Comparison of ENCODE assay signal across 12 mouse cellular contexts in the genomic region with DNA sequence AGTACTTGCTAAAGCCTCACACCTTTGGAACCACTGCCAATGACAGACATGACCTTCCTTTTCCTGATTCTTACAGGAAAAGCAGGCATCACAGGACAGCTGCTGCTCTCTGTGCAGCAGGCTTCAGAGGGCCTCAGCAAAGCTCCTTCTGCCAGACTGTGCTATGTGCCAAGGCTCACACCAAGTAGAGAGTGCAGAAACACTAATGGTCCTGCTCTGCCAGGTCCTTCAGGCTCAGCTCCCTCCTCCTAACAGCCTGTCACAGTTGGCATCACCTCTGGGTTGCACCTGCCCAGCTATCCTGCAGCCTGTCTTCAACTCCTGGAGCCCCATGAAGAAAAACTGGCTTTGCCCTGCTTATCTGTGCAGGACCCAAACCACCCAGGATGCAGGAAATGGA. TPM values are rescaled to one million over a fixed set of nuclear protein-coding genes. Genes with fewer than 3 reads are reported as not detected.
DNase-seq lines count a peak whose midpoint lies in the region; ATAC-seq and TF ChIP-seq lines count a peak whose summit lies in the region.
"Had no signal": no experiment of that assay in that cellular context is flagged by ENCODE, and none has a peak within 500 bp of the region (broad histone marks: within the 10 kb centered on the region; RNA-seq: fewer than 3 reads in every experiment).

No protein-coding gene starts in this region.

- H3K27ac ChIP-seq in gastrocnemius, adult 2 months, result peak overlapping the region; percentile 73
- no peak overlapping the region for H3K27ac ChIP-seq in kidney, embryonic 16.5 days (ENCODE audit: low read length)
- H3K27ac ChIP-seq in MEL (ENCODE audit: control insufficient read depth, low read depth, low read length), result no peak overlapping the region
- H3K27ac ChIP-seq in liver, embryonic 12.5 days, result peak overlapping the region; percentile 79
- H3K27ac ChIP-seq: kidney, embryonic 15.5 days; lung, embryonic 15.5 days; stomach, embryonic 15.5 days had no signal

- no peak for TF ChIP-seq POLR2A in MEL (IDR thresholded peaks at IDR 0.05; ENCODE audit: control insufficient read depth in 1 of 2, insufficient read depth in 1 of 2, low read depth in 1 of 2, low read length in 2 of 2, poor library complexity in 1 of 2)

- no peak for TF ChIP-seq CTCF in gastrocnemius, adult 2 months (IDR thresholded peaks at IDR 0.05)
- no peak for TF ChIP-seq CTCF in MEL (IDR thresholded peaks at IDR 0.05 in 2 of 3, conservative IDR thresholded peaks at IDR 0.05 in 1 of 3; ENCODE audit: control insufficient read depth in 1 of 3, insufficient read depth in 1 of 3, low read depth in 2 of 3, low read length in 3 of 3, poor library complexity in 1 of 3, severe bottlenecking in 1 of 3)

- H3K4me3 ChIP-seq in gastrocnemius, adult 2 months, result no peak overlapping the region
- H3K4me3 ChIP-seq in kidney, embryonic 16.5 days (ENCODE audit: low read length), result no peak overlapping the region
- H3K4me3 ChIP-seq in MEL (ENCODE audit: control insufficient read depth in 1 of 2, insufficient read depth in 1 of 2, low read depth in 2 of 2, low read length in 2 of 2), result no peak overlapping the region
- H3K4me3 ChIP-seq in liver, embryonic 12.5 days, result no peak overlapping the region
- H3K4me3 ChIP-seq: kidney, embryonic 15.5 days; lung, embryonic 15.5 days; stomach, embryonic 15.5 days had no signal

- peaks cover 36% of the 10 kb centered on the region for H3K79me2 ChIP-seq in MEL (ENCODE audit: control insufficient read depth, insufficient read depth, low read length, poor library complexity)

- TF ChIP-seq EP300 in MEL (IDR thresholded peaks at IDR 0.05; ENCODE audit: low read depth in 1 of 2, low read length in 2 of 2), result no peak

- 0 out of 2 replicates have a peak overlapping the region, but pooled peaks have one; percentile 6 for H3K9ac ChIP-seq in kidney, embryonic 16.5 days (replicated peaks; ENCODE audit: low read length)
- no peak overlapping the region for H3K9ac ChIP-seq in MEL (ENCODE audit: control insufficient read depth, low read depth, low read length, poor library complexity, severe bottlenecking)
- H3K9ac ChIP-seq in liver, embryonic 12.5 days, result peak overlapping the region; percentile 14
- H3K9ac ChIP-seq: kidney, embryonic 15.5 days; lung, embryonic 15.5 days; stomach, embryonic 15.5 days had no signal

- H3K27me3 ChIP-seq in kidney, embryonic 16.5 days (ENCODE audit: insufficient read depth, low read length), result no peaks in the 10 kb centered on the region
- no peaks in the 10 kb centered on the region for H3K27me3 ChIP-seq in MEL (ENCODE audit: control insufficient read depth in 1 of 2, insufficient read depth in 2 of 2, low read length in 2 of 2)
- H3K27me3 ChIP-seq in liver, embryonic 12.5 days (replicated peaks), result no peaks in the 10 kb centered on the region
- H3K27me3 ChIP-seq: kidney, embryonic 15.5 days; lung, embryonic 15.5 days; stomach, embryonic 15.5 days had no signal

- no peaks in the 10 kb centered on the region for H3K36me3 ChIP-seq in kidney, embryonic 16.5 days (ENCODE audit: insufficient read depth, low read length)
- peaks cover 0 to 23% of the 10 kb centered on the region in 2 experiments; a peak in 2 of 4 replicates for H3K36me3 ChIP-seq in MEL (ENCODE audit: control insufficient read depth in 1 of 2, insufficient read depth in 2 of 2, low read length in 2 of 2)
- no peaks in the 10 kb centered on the region; the same call in 1 of the 2 replicates for H3K36me3 ChIP-seq in liver, embryonic 12.5 days
- H3K36me3 ChIP-seq: kidney, embryonic 15.5 days; lung, embryonic 15.5 days; stomach, embryonic 15.5 days had no signal

- H3K9me3 ChIP-seq in kidney, embryonic 16.5 days (ENCODE audit: low read length), result no peaks in the 10 kb centered on the region
- H3K9me3 ChIP-seq in MEL (replicated peaks; ENCODE audit: insufficient read depth, low read length), result no peaks in the 10 kb centered on the region
- no peaks in the 10 kb centered on the region for H3K9me3 ChIP-seq in liver, embryonic 12.5 days (replicated peaks)
- H3K9me3 ChIP-seq: kidney, embryonic 15.5 days; lung, embryonic 15.5 days; stomach, embryonic 15.5 days had no signal

- TF ChIP-seq RAD21 in MEL (IDR thresholded peaks at IDR 0.05; ENCODE audit: low read depth, low read length), result no peak

- DNase-seq in gastrocnemius, adult 2 months, result peak; percentile 59
- DNase-seq in gastrocnemius, adult 8-10 months (ENCODE audit: low spot score in 2 of 2), result no peak
- DNase-seq in kidney, postnatal 25 days, result no peak
- peak; percentile 35 for DNase-seq in MEL (ENCODE audit: low read depth, low spot score)
- no peak for DNase-seq in thymus, adult 18-20 months
- DNase-seq in urinary bladder, postnatal 14 days (ENCODE audit: low spot score), result no peak
- DNase-seq: gastrocnemius, postnatal 14 days had no signal

- no peak for ATAC-seq in kidney, embryonic 16.5 days (ENCODE audit: low FRiP score, low TSS enrichment)
- ATAC-seq in liver, embryonic 12.5 days, result no peak

- intact Hi-C loops in gastrocnemius, adult 2 months (cut with DNase I), result loop anchor here (10.0 kb wide), 1 partner anchor 46 kb away; the partner anchor contains the start of gene Pacsin2

- H3K4me1 ChIP-seq in kidney, embryonic 16.5 days (ENCODE audit: insufficient read depth, low read length), result peaks cover 28% of the 10 kb centered on the region
- peaks cover 22 to 29% of the 10 kb centered on the region in 2 experiments for H3K4me1 ChIP-seq in MEL (ENCODE audit: control insufficient read depth in 1 of 2, insufficient read depth in 2 of 2, low read length in 2 of 2)
- H3K4me1 ChIP-seq in liver, embryonic 12.5 days, result peaks cover 72% of the 10 kb centered on the region

- no peak overlapping the region for H3K4me2 ChIP-seq in kidney, embryonic 16.5 days (replicated peaks; ENCODE audit: low read depth, low read length)
- peak overlapping the region; percentile 3; the same call in 1 of the 2 replicates for H3K4me2 ChIP-seq in liver, embryonic 12.5 days
- H3K4me2 ChIP-seq: kidney, embryonic 15.5 days; lung, embryonic 15.5 days; stomach, embryonic 15.5 days had no signal

TF ChIP-seq in MEL, 35 proteins besides CTCF, POLR2A, EP300 and RAD21:
- TF ChIP-seq GATA1 (IDR thresholded peaks at IDR 0.05; ENCODE audit: low read depth, low read length), result peak; percentile 47
- no peak for TF ChIP-seq TCF12 (IDR thresholded peaks at IDR 0.05; ENCODE audit: low read depth, low read length)

RNA-seq across cellular contexts. Expression of gene Pacsin2, which starts 45.7 kb away (rescaled TPM):
- total RNA-seq in gastrocnemius, adult 2 months (2021), result 10 to 100 TPM; 43.7 to 70.1 TPM
- total RNA-seq in gastrocnemius, adult 8-10 months (2022), result 10 to 100 TPM; 45.3 to 58.5 (median 48.2) TPM
- 85.4 and 92.0 TPM in 2 replicates for polyA plus RNA-seq in kidney, embryonic 16.5 days (2015; fragmentation: Nextera tagmentation; extraction: Ambion mirVana)
- 58.7 and 64.7 TPM in 2 replicates for total RNA-seq in MEL (2012; rRNA removed)
- 100 to 1,000 TPM; 103 to 425 TPM for polyA plus RNA-seq in MEL (2012; ENCODE audit: insufficient read depth in 1 of 2, insufficient read length in 2 of 2, low read depth in 1 of 2, low replicate concordance in 2 of 2, missing spikeins in 1 of 2)
- polyA plus RNA-seq in liver, embryonic 12.5 days (2016; fragmentation: Nextera tagmentation; extraction: Ambion mirVana), result 65.1 and 68.4 TPM in 2 replicates

Comparison
In these comparisons a context has a peak if more than half of its experiments do, and no peak if none do; other contexts are left out.
1. DNase-seq: peak in gastrocnemius, adult 2 months (single experiment) and MEL (single experiment); none in gastrocnemius, adult 8-10 months (0 of 2), kidney, postnatal 25 days (0 of 2), thymus, adult 18-20 months (0 of 2) and urinary bladder, postnatal 14 days (single experiment).
2. H3K27ac ChIP-seq: peak in gastrocnemius, adult 2 months (single experiment) and liver, embryonic 12.5 days (single experiment); none in kidney, embryonic 16.5 days (single experiment) and MEL (single experiment).